Mouse (Mus musculus) layer of hippocampus, postnatal 25 days (tissue): ENCODE results near the gene Gm39115. TPM values are rescaled to one million over a fixed set of nuclear protein-coding genes. Genes with fewer than 3 reads are reported as not detected.
A peak's percentile ranks its signal among the peaks of the same experiment; 100 is the strongest.

Source experiments
- DNase-seq, 2 experiments: peaks; one replicate each; pipeline ENCODE4 v3.0.0; 2022; ENCODE audit warnings: mixed read lengths in 2 of 2, low spot score in 1 of 2; ENCODE audit errors: extremely low spot score in 1 of 2
- total RNA-seq, 2 experiments: library from RNA; stranded (reverse); gene quantifications; 2 replicates each; pipeline ENCODE4 v1.2.3; 2021

Gene Gm39115
- total RNA-seq, 2 experiments from 2014 or later = not detected

DNA sequence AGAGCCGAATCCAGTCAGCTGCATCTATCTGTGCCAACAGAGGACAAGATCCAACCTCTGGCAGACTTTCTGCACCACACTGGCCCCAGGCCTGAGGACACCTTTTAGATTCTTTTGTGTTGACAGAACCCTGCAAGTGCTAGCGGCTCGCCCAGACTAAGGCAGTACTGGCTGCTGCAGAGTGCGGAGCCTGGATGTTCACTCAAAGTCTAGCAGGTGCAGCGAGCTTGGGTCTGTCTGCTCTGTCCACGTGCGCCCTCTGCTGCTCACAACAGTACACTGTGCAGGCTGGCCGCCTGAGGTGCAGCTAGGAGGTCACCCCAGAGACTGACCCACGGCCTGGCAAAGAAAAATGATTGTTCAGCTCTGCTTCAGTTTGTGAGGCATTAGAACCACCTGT is 38.1 kb downstream of the Gm39115 start:
- peak; percentile 70 to 79 for DNase-seq

- no peak for DNase-seq
Measured at GRCm38 (mm10) chr7:142096701-142097100, 39.1 kb downstream of the Gm39115 start.

GRCm38 (mm10) chr7:142095183-142095931 is 40.5 kb downstream of the Gm39115 start, which contains the start of gene Dusp8:
Dusp8 (minus strand) TSS chr7:142095843.
- peak; percentile 91 to 96 for DNase-seq

- DNase-seq = peak; percentile 58 to 64
Measured at GRCm38 (mm10) chr7:142094301-142095143, 41.3 kb downstream of the Gm39115 start.

- no peak for DNase-seq
Measured at GRCm38 (mm10) chr7:142093696-142094240, 42.1 kb downstream of the Gm39115 start.

DNA sequence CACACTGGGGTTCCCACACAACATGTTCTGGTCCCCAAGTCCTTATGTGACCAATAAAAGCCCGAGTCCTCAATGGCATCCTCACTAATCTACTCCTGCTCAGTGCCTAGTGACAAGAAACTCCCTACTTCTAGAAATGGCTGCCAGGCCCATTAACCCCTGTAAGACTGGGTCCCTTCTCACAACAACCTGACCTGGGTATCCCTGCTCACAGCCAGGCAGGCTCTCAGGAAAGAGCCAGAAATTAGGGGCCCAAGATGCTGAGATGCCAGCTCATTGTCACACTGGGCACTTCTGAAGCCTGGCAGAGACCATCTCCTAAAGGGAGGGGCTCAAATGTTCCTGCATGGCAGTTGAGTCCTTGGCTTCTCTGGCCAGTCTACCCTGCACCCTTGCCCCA is 42.8 kb downstream of the Gm39115 start:
- DNase-seq = no peak

- DNase-seq = peak in 1 of 2 experiments; percentile 42
Measured at GRCm38 (mm10) chr7:142091848-142092247, 44.0 kb downstream of the Gm39115 start.

DNA sequence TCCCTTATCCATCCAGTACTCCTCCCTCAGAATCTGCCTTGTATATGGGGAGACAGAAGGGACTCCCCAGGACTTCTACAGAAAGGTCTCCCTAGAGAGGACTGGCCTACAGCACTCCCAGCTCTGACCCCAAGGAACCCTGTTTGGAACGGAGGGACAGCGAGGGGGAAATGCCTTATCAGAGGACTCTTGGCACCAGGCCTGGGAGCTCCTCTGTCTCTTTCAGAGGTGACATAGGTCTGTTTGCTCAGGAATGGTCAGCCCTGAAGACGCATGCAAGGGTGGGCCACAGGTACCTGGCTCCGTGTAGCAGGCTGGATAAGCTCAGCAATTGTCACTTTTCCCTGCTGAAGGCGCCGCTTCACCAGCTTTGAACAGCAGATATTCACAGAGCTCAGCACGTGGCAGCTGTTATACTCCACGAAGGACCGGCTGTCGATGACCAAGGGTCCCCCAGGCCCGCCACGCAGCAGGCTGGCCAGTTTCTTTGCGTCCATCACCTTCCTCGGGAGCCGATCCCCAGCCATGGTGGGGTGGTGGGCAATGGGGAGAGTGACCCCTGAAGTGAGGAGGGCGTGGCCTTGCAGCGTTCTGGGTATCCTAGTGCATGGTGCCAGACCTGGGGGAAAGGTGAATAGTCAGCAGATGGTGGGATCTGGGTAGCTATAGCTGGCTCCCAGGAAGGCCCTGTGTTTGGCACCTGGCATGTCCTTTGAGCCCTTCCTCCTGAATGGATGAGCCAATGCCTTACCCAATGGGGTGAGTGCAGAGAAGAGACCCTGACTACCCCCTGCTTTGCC is 46.0 kb downstream of the Gm39115 start:
- DNase-seq = no peak

DNA sequence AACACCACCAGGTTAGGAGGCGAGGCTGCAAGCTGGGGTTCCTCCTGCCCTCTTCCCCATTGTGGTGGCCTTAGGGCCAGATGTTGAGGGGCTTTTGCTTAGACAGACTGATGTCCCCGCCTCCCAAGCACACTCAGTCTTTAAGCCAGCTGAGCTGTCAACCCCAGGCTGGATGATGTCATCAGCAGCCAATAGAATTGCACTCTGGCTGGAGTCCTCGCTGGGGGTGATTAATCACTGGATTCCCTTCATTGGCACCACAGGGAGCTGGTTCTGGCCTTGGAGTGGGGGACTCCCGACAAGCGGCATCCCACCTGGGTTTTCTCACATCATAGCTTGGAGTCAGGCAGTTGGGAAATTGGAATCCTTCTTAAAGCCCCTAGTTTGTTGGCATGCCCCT is 46.9 kb downstream of the Gm39115 start:
- no peak for DNase-seq

DNA sequence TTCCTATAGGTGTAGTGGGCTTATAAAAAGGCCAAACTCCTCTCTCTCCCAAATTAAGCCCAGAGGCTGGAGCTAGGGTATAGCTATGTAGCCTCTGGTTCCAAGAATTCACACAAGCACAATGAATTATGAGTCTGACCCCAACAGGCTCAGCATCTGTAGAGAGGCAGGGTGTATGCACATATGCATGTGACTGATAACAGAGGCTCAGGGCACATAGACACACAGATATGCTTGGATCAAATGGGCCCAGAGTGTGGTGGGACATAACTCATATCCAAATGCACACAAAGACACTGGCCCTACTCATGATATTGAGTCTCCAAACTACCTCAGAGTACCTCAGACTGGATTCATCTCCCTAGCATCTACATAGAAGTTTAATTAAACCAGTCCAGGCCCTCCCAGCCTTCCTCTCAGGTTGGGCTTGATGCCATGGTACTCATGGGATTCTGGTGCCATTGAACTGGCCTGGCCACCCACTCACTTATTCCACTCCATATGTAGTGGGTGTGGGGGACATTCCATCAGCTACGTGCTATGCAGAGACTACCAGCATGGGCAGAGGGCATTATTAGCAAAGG is 48.7 kb downstream of the Gm39115 start:
- no peak for DNase-seq

GRCm38 (mm10) chr7:142086159-142086905 is 49.5 kb downstream of the Gm39115 start:
- no peak for DNase-seq

Other genes with a start within 250 kb of the Gm39115 start
- 100 to 1,000 TPM; 126 to 131 TPM for gene Tollip, start 217.5 kb downstream of the Gm39115 start, total RNA-seq
- gene Brsk2, start 186.3 kb downstream of the Gm39115 start, total RNA-seq = 100 to 1,000 TPM; 170 to 190 TPM
- gene Mob2, start 75.0 kb downstream of the Gm39115 start, total RNA-seq = 10 to 100 TPM; 27.0 to 29.1 TPM
- gene Dusp8, start 40.2 kb downstream of the Gm39115 start, total RNA-seq = 100 to 1,000 TPM; 127 to 139 TPM
- not detected for gene Gm45618, start 15.3 kb downstream of the Gm39115 start, total RNA-seq
- not detected for gene Gm45337, start 8.6 kb upstream of the Gm39115 start, total RNA-seq
- gene Gm29735, start 21.1 kb upstream of the Gm39115 start, total RNA-seq = not detected
- not detected for gene Gm4553, start 29.7 kb upstream of the Gm39115 start, total RNA-seq
- not detected for gene Krtap5-2, start 40.0 kb upstream of the Gm39115 start, total RNA-seq
- not detected for gene Gm10153, start 54.4 kb upstream of the Gm39115 start, total RNA-seq
- gene Krtap5-3, start 65.3 kb upstream of the Gm39115 start, total RNA-seq = not detected
- gene Gm7579, start 75.8 kb upstream of the Gm39115 start, total RNA-seq = not detected
- gene Krtap5-5, start 93.9 kb upstream of the Gm39115 start, total RNA-seq = not detected
- not detected for gene Gm40460, start 105.0 kb upstream of the Gm39115 start, total RNA-seq
- not detected for gene Gm2431, start 122.3 kb upstream of the Gm39115 start, total RNA-seq
- gene Gm4559, start 138.3 kb upstream of the Gm39115 start, total RNA-seq = not detected
- gene Krtap5-1, start 161.1 kb upstream of the Gm39115 start, total RNA-seq = not detected
- gene Krtap5-4, start 167.5 kb upstream of the Gm39115 start, total RNA-seq = not detected
- gene Ifitm10, start 237.7 kb upstream of the Gm39115 start, total RNA-seq = 10 to 100 TPM; 40.7 to 41.8 TPM
- gene Gm49369, start 246.6 kb upstream of the Gm39115 start, total RNA-seq = 10 to 100 TPM in 1 of 2 experiments, 1 to 10 TPM in 1; 3.2 to 10.3 TPM